Mouse (Mus musculus) heart, postnatal 0 days (tissue): ENCODE measurements around the gene Adamtsl2.

Experiments
- CTCF ChIP-seq: IDR thresholded peaks from 2 replicates; pipeline ENCODE4 v1.5.1; 2016; ENCODE audit warnings: antibody characterized with exemption, control low read depth, low read depth
- EP300 ChIP-seq: IDR thresholded peaks from 2 replicates; pipeline ENCODE4 v1.6.1; 2016; ENCODE audit warnings: antibody characterized with exemption, low read depth

- TF ChIP-seq CTCF (no peak), EP300 (no peak)
Observed at GRCm38 (mm10) chr2:27119766-27120165, 40.6 kb downstream of the Adamtsl2 start.
